Mouse (Mus musculus) T-helper 1 cell (primary cell): Measurements from ENCODE around the gene Usp19.

Experiments
- in situ Hi-C: fragments of 300-600 bp; cut with MboI, MseI; formaldehyde crosslinking; loops from one replicate; pipeline ENCODE4 v1.15.1; 2025; ENCODE audit warnings: high pct_unique_total_duplicates

Gene Usp19

GRCm38 (mm10) chr9:108490559-108491285 is at the start of gene Usp19:
TSS of gene Usp19 (plus strand) at chr9:108490602.
- in situ Hi-C loops, result no loop called here

GRCm38 (mm10) chr9:108441236-108441919 is 49.0 kb upstream of the Usp19 start:
- in situ Hi-C loops, result no loop called here

GRCm38 (mm10) chr9:108445125-108445524 is 45.3 kb upstream of the Usp19 start:
- in situ Hi-C loops, result no loop called here

- in situ Hi-C loops, result no loop called here
Measured at GRCm38 (mm10) chr9:108449860-108450259, 40.5 kb upstream of the Usp19 start.

- in situ Hi-C loops, result no loop called here
Measured at GRCm38 (mm10) chr9:108450292-108451169, 39.9 kb upstream of the Usp19 start.

- in situ Hi-C loops, result no loop called here
Measured at GRCm38 (mm10) chr9:108451170-108451493, 39.3 kb upstream of the Usp19 start.

- in situ Hi-C loops, result no loop called here
Measured at GRCm38 (mm10) chr9:108451519-108452160, 38.8 kb upstream of the Usp19 start.

GRCm38 (mm10) chr9:108452291-108452906 is 38.0 kb upstream of the Usp19 start:
- in situ Hi-C loops, result no loop called here

- in situ Hi-C loops, result no loop called here
Measured at GRCm38 (mm10) chr9:108452911-108453310, 37.5 kb upstream of the Usp19 start.

GRCm38 (mm10) chr9:108453458-108453857 is 36.9 kb upstream of the Usp19 start:
- in situ Hi-C loops, result no loop called here

- in situ Hi-C loops, result no loop called here
Measured at GRCm38 (mm10) chr9:108454429-108454828, 36.0 kb upstream of the Usp19 start.

- in situ Hi-C loops, result no loop called here
Measured at GRCm38 (mm10) chr9:108455747-108456571, 34.4 kb upstream of the Usp19 start.

GRCm38 (mm10) chr9:108456953-108457352 is 33.4 kb upstream of the Usp19 start:
- in situ Hi-C loops, result no loop called here

- in situ Hi-C loops, result no loop called here
Measured at GRCm38 (mm10) chr9:108459939-108460318, 30.5 kb upstream of the Usp19 start.

- in situ Hi-C loops, result no loop called here
Measured at GRCm38 (mm10) chr9:108460319-108461178, 29.9 kb upstream of the Usp19 start, which contains the start of gene Ccdc71. TSS of gene Ccdc71 (plus strand) at chr9:108460527.

- in situ Hi-C loops, result no loop called here
Measured at GRCm38 (mm10) chr9:108461181-108461631, 29.2 kb upstream of the Usp19 start, which contains the start of gene Klhdc8b. TSS of gene Klhdc8b (minus strand) at chr9:108461581.

GRCm38 (mm10) chr9:108461675-108462074 is 28.7 kb upstream of the Usp19 start:
- in situ Hi-C loops, result no loop called here

GRCm38 (mm10) chr9:108462192-108462591 is 28.2 kb upstream of the Usp19 start:
- in situ Hi-C loops, result no loop called here

GRCm38 (mm10) chr9:108463713-108464112 is 26.7 kb upstream of the Usp19 start:
- in situ Hi-C loops, result no loop called here
